Mouse (Mus musculus) ES-Bruce4 (cell line): ENCODE results near the gene Tanc1. TPM values are rescaled to one million over a fixed set of nuclear protein-coding genes. Genes with fewer than 3 reads are reported as not detected.

ENCODE experiments used
- H3K27ac ChIP-seq: 2 replicates; pipeline ENCODE4 v1.5.1; 2012; ENCODE audit warnings: low read length, inconsistent platforms; ENCODE audit not compliant: insufficient read depth
- H3K27me3 ChIP-seq: 2 replicates; pipeline ENCODE4 v1.6.1; 2012; ENCODE audit warnings: mild to moderate bottlenecking, low read length, inconsistent platforms; ENCODE audit not compliant: control insufficient read depth, poor library complexity, insufficient read depth, severe bottlenecking
- H3K36me3 ChIP-seq: 2 replicates; pipeline ENCODE4 v1.6.1; 2012; ENCODE audit warnings: inconsistent platforms, mild to moderate bottlenecking, low read length, moderate library complexity; ENCODE audit not compliant: control insufficient read depth, poor library complexity, insufficient read depth, severe bottlenecking
- H3K4me1 ChIP-seq: one replicate; pipeline ENCODE4 v1.8.1; 2011; ENCODE audit warnings: low read length; ENCODE audit not compliant: control insufficient read depth, insufficient read depth
- H3K4me3 ChIP-seq: 2 replicates; pipeline ENCODE4 v1.5.1; 2011; ENCODE audit warnings: low read depth, mild to moderate bottlenecking, low read length
- H3K9ac ChIP-seq: 2 replicates; pipeline ENCODE4 v1.6.1; 2012; ENCODE audit warnings: low read depth, mild to moderate bottlenecking, inconsistent platforms; ENCODE audit not compliant: poor library complexity, severe bottlenecking
- H3K9me3 ChIP-seq: replicated peaks from 2 replicates; pipeline ENCODE4 v1.6.1; 2012; ENCODE audit warnings: mild to moderate bottlenecking, low read length, inconsistent platforms; ENCODE audit not compliant: control insufficient read depth, poor library complexity, insufficient read depth, severe bottlenecking
- CTCF ChIP-seq: IDR thresholded peaks from one replicate; pipeline ENCODE4 v1.8.1; 2011; ENCODE audit warnings: low read depth, low read length
- EP300 ChIP-seq: IDR thresholded peaks from 2 replicates; pipeline ENCODE4 v1.6.1; 2011; ENCODE audit warnings: low read depth, low read length; ENCODE audit not compliant: insufficient read depth
- POLR2A ChIP-seq: IDR thresholded peaks from one replicate; pipeline ENCODE4 v1.8.1; 2011; ENCODE audit warnings: low read length; ENCODE audit not compliant: insufficient read depth
- polyA plus RNA-seq: library from polyadenylated mRNA; stranded (reverse); fragments of >200 nt; gene quantifications from 2 replicates; pipeline ENCODE4 v1.2.4, GENCODE M21; 2011; ENCODE audit warnings: low read depth; ENCODE audit not compliant: missing spikeins, insufficient read depth, insufficient read length

Tanc1 gene
- polyA plus RNA-seq, 1 experiment, result 62.4 TPM

DNA sequence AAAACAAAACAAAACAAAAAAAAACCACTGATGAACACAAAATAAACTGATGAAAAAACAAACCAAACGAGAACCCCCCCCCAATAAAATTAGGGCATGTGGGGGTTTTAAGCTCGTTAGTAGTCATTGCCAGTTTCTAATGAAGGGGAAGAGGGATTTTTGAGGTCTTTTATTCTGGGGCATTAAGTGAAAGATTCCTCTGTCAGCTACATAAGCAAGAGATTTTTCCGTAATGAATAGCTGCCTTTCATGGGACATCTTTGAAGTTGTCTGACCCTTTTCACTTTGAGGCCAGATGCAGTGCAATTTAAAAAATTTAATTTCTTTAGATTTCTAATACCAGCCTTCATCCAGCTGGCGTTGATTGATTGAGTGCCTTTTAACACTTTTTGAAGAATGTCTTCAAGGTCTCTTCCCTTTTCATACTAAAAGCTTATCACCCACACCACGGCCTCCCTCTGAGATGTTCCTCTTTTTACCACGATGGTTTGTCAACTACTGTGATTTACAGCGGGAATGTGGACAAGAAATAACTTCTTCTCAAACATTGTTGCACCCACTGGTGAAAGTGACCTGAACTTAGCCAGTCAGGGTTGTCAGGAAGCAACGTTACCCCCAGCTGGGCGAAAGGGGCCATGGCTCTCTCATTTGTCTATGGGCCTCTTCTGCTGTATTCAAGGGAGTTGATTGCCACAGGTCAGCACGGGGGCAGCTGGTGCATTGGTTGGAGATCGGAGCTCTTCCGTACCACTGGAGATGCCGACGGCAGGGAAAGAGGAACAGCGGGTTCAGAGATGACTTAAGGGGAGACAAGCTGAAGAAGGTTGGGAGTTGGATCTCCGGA, 76.6 kb downstream of the Tanc1 start:
- no peak overlapping the region for H3K4me3 ChIP-seq
- H3K36me3 ChIP-seq, result no peaks in the 10 kb centered on the region
- H3K9me3 ChIP-seq, result no peaks in the 10 kb centered on the region
- no peak for TF ChIP-seq POLR2A
- no peak for TF ChIP-seq EP300
- no peak for TF ChIP-seq CTCF
- H3K27me3 ChIP-seq, result no peaks in the 10 kb centered on the region
- no peak overlapping the region for H3K9ac ChIP-seq
- H3K27ac ChIP-seq, result no peak overlapping the region
- peaks cover under 1% of the 10 kb centered on the region for H3K4me1 ChIP-seq

DNA sequence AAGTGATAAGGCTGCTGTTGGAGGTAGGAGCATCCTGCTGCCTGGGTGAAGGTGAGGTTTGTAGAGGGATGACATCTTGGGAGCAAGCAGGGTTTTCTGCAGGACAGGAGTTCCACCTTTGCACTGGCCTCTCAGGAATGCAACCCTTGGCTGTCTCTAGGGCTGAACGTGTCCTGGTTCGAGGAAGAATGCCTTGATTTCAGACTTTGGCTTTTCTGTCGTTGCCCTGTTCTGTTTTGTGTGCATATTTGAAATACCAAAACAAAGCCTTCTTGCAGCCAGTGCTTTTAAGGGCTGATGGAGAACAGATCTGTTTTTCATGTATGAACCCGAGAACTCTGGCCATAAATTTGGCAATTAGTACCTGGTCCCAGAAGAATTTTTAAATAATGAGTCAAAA, 79.3 kb downstream of the Tanc1 start:
- Histone ChIP-seq H3K4me3 (no peak overlapping the region), H3K9me3 (no peaks in the 10 kb centered on the region), H3K36me3 (no peaks in the 10 kb centered on the region), H3K9ac (no peak overlapping the region), H3K27me3 (no peaks in the 10 kb centered on the region), H3K27ac (no peak overlapping the region), H3K4me1 (no peaks in the 10 kb centered on the region)
- TF ChIP-seq POLR2A (no peak), CTCF (no peak), EP300 (no peak)

DNA sequence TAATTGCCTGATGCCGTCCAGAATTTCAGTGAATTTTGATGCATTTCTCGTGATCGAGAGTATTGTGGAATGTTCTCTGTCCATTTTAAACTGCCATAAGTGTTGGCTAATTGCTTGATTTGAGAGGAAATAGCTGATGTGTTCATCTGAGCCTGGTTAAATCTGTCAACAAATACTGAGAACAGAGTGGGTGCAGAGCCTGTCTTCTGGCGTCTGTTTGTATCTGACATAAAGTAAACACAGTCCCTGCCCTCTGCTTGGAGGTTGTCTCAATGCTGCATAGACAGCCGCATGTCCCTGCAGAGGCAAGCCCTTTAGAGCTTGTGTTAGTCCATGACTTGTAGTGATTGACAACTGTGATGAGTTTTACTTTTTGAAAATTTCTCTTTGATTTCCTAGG, 81.6 kb downstream of the Tanc1 start:
- 0 out of 2 replicates have a peak overlapping the region, but pooled peaks have one; percentile 8 for H3K27ac ChIP-seq
- no peaks in the 10 kb centered on the region for H3K27me3 ChIP-seq
- H3K9ac ChIP-seq, result no peak overlapping the region
- H3K36me3 ChIP-seq, result no peaks in the 10 kb centered on the region
- H3K4me1 ChIP-seq, result peaks cover 3% of the 10 kb centered on the region
- no peak for TF ChIP-seq EP300
- TF ChIP-seq POLR2A, result no peak
- TF ChIP-seq CTCF, result no peak
- H3K4me3 ChIP-seq, result no peak overlapping the region
- H3K9me3 ChIP-seq, result no peaks in the 10 kb centered on the region

DNA sequence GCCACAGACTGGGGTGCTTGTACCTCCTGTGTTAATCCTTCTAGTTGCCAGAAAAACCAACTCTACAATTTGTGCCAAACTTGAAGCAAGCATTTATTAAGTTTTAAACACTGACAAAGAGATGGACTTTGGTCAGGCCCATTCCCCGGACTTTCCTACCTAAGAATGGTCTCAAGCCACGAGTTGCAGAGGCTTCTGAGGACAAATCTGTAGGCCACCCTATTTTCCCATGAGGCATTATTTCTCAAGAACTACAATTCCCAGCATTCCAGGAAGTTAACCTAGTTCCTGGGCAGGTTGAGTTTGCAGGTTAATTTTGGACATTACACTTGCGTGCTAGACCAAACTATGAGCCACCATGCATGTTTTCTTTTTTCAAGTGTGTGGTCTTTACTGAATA, 85.3 kb downstream of the Tanc1 start:
- Histone ChIP-seq H3K4me3 (no peak overlapping the region), H3K27ac (peak overlapping the region; percentile 99), H3K27me3 (no peaks in the 10 kb centered on the region), H3K9me3 (no peaks in the 10 kb centered on the region), H3K9ac (peak overlapping the region; percentile 36; the same call in 1 of the 2 replicates), H3K36me3 (no peaks in the 10 kb centered on the region), H3K4me1 (peaks cover 10% of the 10 kb centered on the region)
- no peak for TF ChIP-seq POLR2A
- TF ChIP-seq EP300, result no peak
- TF ChIP-seq CTCF, result no peak

DNA sequence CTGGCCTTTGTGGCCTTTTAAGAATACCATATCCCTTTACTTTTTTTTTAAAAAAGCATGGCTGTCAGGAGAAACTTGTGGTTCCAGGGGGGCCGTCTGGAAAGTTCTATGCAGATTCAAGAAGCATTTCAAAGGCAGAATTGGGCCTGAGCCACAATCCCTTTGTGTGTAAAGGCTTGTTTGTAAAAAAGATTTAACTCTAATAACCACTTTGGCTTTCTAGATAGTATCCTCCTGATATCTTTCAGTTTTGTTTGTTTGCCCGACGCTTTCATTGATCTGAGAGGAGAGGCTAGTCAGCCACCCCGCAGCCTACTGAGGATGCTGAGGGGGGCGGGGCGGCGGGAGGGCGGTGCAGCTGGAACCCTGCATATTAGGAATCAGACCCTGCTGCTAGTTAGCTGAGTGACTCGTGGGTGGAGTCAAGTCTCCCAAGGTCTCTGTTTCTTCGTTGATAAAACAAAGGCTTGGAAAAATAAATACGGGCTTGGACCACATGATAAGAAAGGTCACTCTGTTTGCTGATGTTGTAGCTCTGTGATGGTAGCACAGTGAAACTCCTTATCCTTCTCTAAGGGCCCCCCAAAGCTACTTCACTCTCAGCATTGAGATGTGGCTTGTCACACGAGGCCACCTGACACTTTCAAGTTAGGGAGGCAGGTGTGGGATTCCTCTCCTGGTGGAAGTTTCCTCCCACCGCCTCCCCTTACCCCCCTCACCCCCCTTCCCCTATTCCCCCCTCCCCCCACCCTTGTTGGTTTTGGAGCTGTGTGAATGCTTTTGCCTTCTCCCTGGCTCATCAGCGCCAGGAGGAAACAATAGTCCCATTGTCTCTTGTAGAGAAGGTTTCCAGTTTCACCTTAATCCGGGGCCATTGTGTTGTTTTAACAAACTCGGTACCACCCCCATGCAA, 86.1 kb downstream of the Tanc1 start:
- H3K27me3 ChIP-seq, result no peaks in the 10 kb centered on the region
- no peaks in the 10 kb centered on the region for H3K9me3 ChIP-seq
- no peaks in the 10 kb centered on the region for H3K36me3 ChIP-seq
- peak overlapping the region; percentile 35; the same call in 1 of the 2 replicates for H3K4me3 ChIP-seq
- TF ChIP-seq CTCF, result no peak
- TF ChIP-seq POLR2A, result no peak
- no peak for TF ChIP-seq EP300
- H3K27ac ChIP-seq, result peak overlapping the region; percentile 99
- H3K4me1 ChIP-seq, result peaks cover 10% of the 10 kb centered on the region
- H3K9ac ChIP-seq, result peak overlapping the region; percentile 36
